Mouse (Mus musculus) splenic B cell, adult 2 months (primary cell): ENCODE measurements around the gene Ugt2b1.
"Not testable (repeated sequence)": the region's sequence is repeated elsewhere in the genome, so short reads cannot be mapped to it uniquely, and the experiment has no call there.

Experiments used
- DNase-seq: peaks from one replicate; pipeline ENCODE4 v3.0.0-alpha.2; 2011; ENCODE audit warnings: low read depth, low spot score
- H3K27me3 ChIP-seq: 2 replicates; pipeline ENCODE4 v1.6.1; 2012; ENCODE audit warnings: mild to moderate bottlenecking, low read length, moderate library complexity, mixed read lengths; ENCODE audit not compliant: control insufficient read depth, poor library complexity, insufficient read depth, severe bottlenecking
- H3K36me3 ChIP-seq: 2 replicates; pipeline ENCODE4 v1.6.1; 2012; ENCODE audit warnings: mild to moderate bottlenecking, low read length, moderate library complexity, mixed read lengths; ENCODE audit not compliant: control insufficient read depth, poor library complexity, insufficient read depth, severe bottlenecking

The Ugt2b1 gene

GRCm38 (mm10) chr5:86926426-86926825, at the start of gene Ugt2b1:
Ugt2b1 (minus strand) TSS chr5:86926530.
- no peak for DNase-seq
- Histone ChIP-seq H3K27me3 (no peaks in the 10 kb centered on the region), H3K36me3 (no peaks in the 10 kb centered on the region)

DNA sequence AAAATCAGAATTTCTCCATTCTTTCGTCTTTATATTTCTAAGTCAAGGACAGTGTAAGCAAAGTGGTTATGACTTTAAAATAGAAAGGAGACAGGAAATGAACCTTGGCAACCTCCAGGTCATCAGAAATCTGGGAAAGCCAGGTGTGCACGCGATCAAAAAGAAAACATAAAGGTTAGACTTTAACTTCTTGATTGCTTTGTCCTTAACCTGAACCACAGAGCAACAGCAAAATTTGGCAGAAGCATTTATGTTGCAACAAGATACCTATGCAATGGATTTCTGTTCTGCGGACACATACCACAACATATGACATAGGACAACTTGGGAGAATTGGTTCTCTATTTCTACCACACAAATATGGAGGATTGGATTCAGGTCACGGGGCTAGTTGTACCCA, 40.9 kb upstream of the Ugt2b1 start:
- not testable (repeated sequence) for H3K27me3 ChIP-seq, H3K36me3 ChIP-seq, DNase-seq

DNA sequence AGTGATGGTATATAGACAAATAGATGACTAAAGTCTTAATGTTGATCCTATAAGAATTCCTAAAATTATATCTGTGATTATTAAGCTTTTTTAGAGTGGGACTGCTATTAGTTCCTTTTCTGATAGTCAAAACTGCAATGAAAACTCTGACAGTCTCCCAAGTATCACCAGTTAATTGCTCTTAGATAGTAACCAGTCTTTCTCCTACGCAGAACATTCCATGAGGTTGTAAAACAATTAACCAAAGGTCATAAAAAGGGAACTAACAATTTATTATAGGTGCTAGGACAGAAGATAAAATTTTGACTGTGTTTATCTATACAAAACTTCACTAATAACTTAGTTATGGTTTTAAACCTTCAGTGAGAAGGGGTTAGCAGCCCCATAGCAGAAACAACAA, 36.5 kb upstream of the Ugt2b1 start:
- not testable (repeated sequence) for H3K36me3 ChIP-seq, H3K27me3 ChIP-seq, DNase-seq

DNA sequence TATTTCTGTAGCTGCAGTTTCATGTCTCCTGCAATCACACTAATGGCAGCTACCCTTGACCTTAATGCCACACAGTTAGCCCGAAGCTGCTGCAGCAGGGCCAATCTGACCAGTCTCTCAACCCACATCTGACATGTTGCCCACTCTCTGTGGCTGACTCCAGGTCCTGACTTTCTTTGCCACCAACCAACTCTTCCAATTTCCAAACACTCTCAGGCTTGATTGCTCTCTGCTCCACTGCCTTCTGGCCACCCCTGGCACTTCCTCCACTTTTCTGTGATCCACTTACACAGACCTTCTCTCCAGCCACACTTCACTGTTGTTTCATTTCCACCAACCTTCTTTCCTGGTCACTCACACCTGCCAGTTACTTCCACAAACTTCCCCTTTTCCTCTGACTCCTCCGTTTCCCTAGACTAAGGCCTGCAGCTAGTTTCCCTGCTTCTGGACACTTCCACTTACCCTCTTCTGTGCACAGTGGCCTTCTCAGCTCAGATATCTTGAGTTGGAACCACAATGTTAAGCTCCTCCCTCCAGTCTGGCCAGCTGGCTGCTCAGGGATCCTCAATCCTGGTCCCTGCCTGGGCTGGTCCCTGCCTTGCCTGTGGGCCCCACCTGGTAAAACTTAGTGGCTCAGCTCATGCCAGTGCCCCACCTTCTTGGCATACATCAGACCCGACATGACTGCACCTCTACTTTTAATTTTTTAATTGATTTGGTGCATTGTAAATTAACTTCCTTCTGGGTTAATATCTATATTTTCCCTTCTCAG, 35.4 kb upstream of the Ugt2b1 start:
- Histone ChIP-seq H3K36me3 (no peaks in the 10 kb centered on the region), H3K27me3 (no peaks in the 10 kb centered on the region)
- DNase-seq, result no peak

DNA sequence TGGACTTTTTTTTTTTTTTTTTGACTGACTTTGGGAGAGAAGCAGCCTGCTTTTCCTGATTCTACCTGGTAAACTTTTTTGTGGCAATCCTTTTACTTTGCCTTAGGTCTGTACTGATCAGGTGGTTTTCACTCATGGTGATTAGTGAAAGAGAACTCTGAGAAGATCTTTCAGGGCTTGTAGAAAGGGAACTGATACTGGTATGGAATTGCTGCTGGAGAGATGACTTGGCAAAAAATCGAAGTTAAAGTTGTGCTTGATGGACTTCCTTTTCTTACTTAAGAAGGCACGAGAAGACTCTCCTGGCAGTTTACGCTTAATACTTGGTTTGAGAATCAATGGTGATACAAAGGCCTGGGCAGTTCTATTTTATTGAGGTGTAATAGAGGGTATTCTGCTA, 34.2 kb upstream of the Ugt2b1 start:
- Histone ChIP-seq H3K36me3 (no peaks in the 10 kb centered on the region), H3K27me3 (no peaks in the 10 kb centered on the region)
- DNase-seq, result no peak

DNA sequence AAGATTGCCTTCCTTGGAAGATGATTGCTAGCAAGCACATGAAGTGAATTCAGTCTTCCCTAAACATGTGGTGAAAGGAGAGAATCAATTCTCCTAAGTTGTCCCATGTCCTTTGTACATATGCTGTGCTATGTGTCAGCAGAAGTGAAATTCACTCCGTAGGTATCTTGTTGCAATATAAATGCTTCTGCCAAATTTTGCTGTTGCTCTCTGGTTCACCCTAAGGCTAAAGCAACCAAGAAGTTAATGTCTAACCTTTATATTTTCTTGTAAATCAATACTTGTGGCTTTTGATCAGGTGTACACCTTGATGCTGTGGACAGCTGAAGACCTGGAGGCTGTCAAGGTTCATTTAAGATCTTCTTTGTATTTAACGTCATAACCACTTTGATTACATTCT, 15.8 kb upstream of the Ugt2b1 start:
- DNase-seq, result no peak
- H3K27me3 ChIP-seq, result no peaks in the 10 kb centered on the region

GRCm38 (mm10) chr5:86920661-86921233, 5.6 kb downstream of the Ugt2b1 start:
- H3K36me3 ChIP-seq, result no peaks in the 10 kb centered on the region
- no peaks in the 10 kb centered on the region for H3K27me3 ChIP-seq
- no peak for DNase-seq

More for the DNA sequence above, 15.8 kb upstream of the Ugt2b1 start:
- no peaks in the 10 kb centered on the region for H3K36me3 ChIP-seq

DNA sequence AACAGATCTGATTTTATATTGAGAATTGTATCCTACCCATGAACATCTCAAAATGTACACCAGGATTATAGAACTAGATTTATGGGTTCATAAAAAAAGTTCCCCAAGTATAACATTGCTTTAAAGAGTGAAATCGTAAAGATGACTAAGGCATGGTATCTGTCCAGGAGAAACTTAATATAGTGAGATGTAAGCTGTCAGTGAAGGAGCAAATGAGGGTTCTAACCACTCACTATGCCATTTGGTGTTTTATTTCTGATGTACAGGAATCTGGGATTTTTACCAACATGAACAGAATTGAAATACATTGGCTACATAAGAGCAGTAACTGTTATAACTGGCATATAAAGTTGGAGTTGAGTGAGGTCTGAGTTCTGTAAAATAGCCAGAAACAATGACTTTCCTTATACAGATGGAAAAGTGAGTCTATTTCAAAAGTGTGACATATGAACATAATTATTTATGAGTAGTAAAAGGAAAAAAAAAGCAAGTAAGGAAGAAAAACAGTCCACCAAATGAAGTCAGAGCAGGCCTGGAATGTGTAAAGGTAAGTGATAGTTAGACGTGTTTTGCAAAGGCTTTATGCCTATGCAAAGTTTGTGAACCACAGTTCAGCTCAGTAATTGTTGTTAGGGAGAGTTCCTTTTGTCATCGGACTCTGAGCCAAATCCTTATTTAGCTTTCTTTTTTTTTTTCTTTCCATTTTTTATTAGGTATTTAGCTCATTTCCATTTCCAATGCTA, 14.8 kb downstream of the Ugt2b1 start:
- no peak for DNase-seq
- H3K27me3 ChIP-seq, result no peaks in the 10 kb centered on the region

DNA sequence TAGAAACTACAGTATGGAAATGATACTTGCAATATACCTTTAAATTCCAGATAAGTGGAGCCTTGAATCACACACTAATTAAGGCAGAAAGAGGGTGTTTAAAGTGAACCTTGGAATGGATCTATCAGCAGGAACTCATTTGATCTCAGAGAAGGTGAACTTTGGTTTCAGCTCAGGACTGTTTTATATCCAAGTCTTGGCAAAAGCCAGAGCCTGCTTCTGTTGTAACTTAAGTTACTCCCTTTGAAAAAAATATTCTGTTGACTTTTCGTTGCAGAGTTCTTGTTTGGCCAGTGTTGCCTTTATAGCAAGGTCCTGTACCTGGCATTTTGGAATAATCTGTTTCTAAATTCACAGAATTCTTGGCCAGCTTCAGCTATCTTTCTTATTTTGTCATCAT, 15.6 kb downstream of the Ugt2b1 start:
- DNase-seq, result no peak
- no peaks in the 10 kb centered on the region for H3K36me3 ChIP-seq
- no peaks in the 10 kb centered on the region for H3K27me3 ChIP-seq

More for the DNA sequence above, 14.8 kb downstream of the Ugt2b1 start:
- no peaks in the 10 kb centered on the region for H3K36me3 ChIP-seq

- no peaks in the 10 kb centered on the region for H3K36me3 ChIP-seq
- no peak for DNase-seq
- no peaks in the 10 kb centered on the region for H3K27me3 ChIP-seq
These were observed 19.6 kb downstream of the Ugt2b1 start, which contains the start of gene Ugt2b34 for GRCm38 (mm10) chr5:86906758-86907157. Ugt2b34 (minus strand) TSS chr5:86906937.

DNA sequence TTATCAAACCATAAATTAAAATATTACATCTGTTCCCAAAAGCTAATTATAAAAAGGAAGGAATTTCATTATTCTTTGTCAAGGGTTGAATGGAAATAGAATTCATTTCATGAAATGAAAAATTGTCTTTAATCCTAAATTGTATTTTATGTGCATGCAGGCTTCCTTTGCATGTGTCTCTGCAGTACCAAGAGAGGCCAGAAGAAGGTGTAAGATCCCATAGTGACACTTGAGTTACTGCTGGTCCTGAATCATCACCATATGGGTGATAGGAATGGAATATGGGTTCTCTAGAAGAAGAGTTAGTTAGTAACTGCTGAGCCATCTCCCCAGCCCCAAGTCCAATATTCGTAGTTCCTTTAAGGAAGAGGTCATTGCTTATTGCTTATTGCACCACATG, 36.4 kb downstream of the Ugt2b1 start:
- no peaks in the 10 kb centered on the region for H3K27me3 ChIP-seq
- no peak for DNase-seq
- H3K36me3 ChIP-seq, result no peaks in the 10 kb centered on the region

GRCm38 (mm10) chr5:86888420-86888819, 37.9 kb downstream of the Ugt2b1 start:
- Histone ChIP-seq H3K27me3 (no peaks in the 10 kb centered on the region), H3K36me3 (no peaks in the 10 kb centered on the region)
- no peak for DNase-seq

GRCm38 (mm10) chr5:86887081-86887480, 39.2 kb downstream of the Ugt2b1 start:
- DNase-seq, result no peak
- Histone ChIP-seq H3K27me3 (no peaks in the 10 kb centered on the region), H3K36me3 (no peaks in the 10 kb centered on the region)

DNA sequence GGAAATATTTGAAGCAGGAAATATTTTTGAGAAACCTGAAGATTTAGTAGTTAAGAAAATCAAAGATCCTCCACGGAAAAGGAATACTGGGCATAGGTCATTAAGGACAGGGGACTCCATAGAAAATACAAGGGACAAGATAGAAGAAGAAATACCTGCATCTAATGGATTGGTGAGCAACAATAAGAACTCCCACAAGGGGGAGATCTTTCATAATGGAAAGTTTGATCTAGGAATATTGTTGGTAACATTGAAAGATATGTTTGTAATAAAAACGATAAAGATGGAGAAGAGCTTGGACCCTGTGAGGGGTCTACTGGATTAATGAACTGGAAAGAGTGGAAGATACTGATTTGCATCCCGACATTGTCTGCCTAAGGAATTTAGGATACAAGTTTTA, 39.7 kb downstream of the Ugt2b1 start:
- Histone ChIP-seq H3K27me3 (no peaks in the 10 kb centered on the region), H3K36me3 (no peaks in the 10 kb centered on the region)
- DNase-seq, result no peak

DNA sequence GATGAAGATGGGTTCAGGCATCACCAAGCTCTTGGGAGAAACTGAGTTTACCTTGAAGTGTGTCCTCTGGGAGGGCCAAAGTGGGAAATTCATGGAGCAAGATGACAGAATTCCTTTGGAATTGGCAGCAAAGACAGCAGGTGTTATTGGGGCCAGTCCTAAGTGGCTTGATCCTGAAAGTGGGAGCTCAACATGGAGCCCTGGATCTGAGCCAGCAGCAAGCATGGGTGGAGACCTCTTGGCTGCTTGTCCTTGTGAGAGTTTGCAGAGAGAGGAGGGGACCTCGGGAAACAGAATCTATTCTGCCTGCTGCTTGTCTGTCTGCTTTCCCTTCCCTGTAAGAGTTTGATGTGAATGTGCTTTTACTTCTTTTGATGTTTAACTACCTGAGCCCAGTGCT, 54.5 kb downstream of the Ugt2b1 start:
- no peak for DNase-seq
- Histone ChIP-seq H3K36me3 (no peaks in the 10 kb centered on the region), H3K27me3 (no peaks in the 10 kb centered on the region)
